Mouse (Mus musculus): ENCODE data around the gene 2410004B18Rik.
"Not testable (repeated sequence)": the region's sequence is repeated elsewhere in the genome, so short reads cannot be mapped to it uniquely, and the experiment has no call there.

2410004B18Rik gene

DNA sequence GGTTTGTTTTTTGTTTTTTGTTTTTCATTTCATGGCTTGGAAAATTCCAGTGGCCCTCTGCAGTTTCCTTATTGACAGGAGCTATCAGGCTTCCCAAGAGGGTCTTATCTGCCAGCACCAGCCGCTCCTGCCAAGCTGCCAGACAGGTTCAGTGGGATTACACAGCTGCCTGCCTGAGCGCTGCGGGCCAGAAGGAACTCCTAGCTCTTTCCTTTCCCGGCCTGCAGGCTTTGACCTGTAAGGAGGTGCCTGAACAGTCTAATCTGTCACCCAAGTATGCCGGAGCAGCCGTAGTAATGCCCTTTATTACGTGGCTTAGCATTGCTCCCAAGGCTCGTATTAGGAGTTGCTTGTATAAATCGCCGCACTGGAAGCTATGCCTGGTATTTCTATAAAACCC lies 26.7 kb downstream of the 2410004B18Rik start:
- DNase-seq (ENCODE audit: extremely low spot score), result peak; percentile 60

DNA sequence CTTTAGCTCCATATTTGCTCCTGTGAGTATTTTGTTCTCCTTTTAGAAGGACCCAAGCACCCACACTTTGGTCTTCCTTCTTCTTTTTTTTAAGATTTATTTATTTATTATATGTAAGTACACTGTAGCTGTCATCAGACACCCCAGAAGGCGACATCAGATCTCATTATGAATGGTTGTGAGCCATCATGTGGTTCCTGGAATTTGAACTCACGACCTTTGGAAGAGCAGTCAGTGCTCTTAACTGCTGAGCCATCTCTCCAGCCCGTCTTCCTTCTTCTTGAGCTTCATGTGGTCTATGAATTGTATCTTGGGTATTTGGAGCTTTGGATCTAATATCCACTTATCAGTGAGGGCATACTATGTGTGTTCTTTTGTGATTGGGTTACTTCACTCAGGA lies 27.8 kb downstream of the 2410004B18Rik start:
- not testable (repeated sequence) for DNase-seq (ENCODE audit: extremely low spot score)

DNA sequence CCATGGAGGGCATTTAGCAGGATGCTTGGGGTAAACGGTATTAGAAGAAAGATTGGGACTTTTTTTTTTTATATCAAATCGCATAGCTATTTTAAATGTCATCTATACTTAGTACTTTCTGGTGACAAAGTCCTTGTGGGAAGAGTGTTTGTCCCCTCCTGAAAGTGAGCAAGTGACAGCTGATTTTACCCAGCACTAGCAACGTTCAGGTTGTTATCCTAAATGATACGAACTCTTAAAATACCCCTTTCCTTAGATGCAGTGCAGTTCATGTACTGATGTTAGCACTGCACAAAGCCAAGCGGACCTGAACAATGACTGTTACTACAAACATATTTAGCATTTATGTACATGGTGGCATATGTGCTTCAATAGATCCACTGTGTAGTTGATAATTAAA lies 29.0 kb downstream of the 2410004B18Rik start:
- DNase-seq (ENCODE audit: extremely low spot score), result no peak

GRCm38 (mm10) chr3:145969031-145969501 lies 31.3 kb downstream of the 2410004B18Rik start:
- DNase-seq (ENCODE audit: extremely low spot score), result peak; percentile 33

GRCm38 (mm10) chr3:145971501-145971900 lies 33.7 kb downstream of the 2410004B18Rik start:
- DNase-seq (ENCODE audit: extremely low spot score), result no peak

DNA sequence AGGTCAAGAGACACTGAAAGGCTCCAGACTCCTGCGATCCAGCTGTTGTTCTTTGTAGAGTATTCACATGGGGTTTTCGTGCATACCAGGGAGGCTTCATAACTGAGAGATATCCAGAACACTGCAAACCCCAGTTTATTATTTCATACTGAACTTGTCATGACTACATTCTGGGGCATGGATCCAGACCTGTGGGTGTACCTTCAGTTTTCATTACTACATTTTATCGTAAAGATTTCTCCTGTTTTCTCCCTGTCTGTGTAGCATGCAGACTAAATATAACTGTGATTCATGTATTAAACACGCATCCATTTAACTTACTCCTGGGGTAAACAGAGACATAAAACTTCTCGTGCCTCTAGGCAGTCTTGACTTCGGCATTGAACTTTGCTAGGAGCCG lies 37.2 kb downstream of the 2410004B18Rik start:
- DNase-seq (ENCODE audit: extremely low spot score), result no peak

GRCm38 (mm10) chr3:145985333-145985925 lies 47.6 kb downstream of the 2410004B18Rik start:
- DNase-seq (ENCODE audit: extremely low spot score), result no peak

- DNase-seq (ENCODE audit: extremely low spot score), result no peak
These were observed 48.6 kb downstream of the 2410004B18Rik start for GRCm38 (mm10) chr3:145986317-145987001.

DNA sequence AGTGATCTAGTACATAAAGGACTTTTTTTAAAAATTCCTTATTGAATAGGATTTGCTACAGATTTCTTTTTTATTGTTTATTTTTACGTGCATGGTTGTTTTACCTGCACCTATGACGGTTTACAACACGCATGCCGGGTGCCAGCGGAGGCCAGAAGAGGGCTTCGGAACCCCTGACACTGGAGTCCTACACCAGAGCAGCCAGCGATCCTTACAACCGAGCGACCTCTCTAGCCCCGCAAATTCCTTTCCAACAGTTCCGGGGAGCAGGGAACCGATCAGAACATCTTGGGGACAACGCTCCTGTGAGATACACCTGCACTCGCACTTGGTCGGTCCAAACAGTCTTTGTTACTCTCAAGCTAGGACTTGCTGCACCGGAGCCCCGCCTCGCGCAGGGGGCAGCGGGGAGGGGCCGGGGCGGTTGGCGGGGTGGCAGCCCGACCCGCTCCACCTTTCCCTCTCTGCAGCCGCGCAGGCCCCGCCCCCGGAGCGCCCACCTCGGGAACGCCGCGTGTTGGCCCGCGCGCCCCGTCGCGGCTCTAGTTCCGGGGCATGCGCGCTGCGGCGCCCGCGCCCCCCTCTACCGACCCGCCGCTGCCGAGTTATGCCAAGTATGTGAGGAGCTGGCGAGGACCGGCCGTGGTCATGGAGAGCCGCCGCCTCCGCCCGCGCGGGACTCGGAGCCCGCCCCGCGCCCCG lies 49.6 kb downstream of the 2410004B18Rik start, which contains the start of gene Syde2:
Gene Syde2, plus strand, starts transcription at position 603 of the 702 bp plus-strand sequence.
- peak; percentile 85 for DNase-seq (ENCODE audit: extremely low spot score)

- DNase-seq (ENCODE audit: extremely low spot score), result peak; percentile 74
These were observed 50.3 kb downstream of the 2410004B18Rik start for GRCm38 (mm10) chr3:145987970-145988683.

DNA sequence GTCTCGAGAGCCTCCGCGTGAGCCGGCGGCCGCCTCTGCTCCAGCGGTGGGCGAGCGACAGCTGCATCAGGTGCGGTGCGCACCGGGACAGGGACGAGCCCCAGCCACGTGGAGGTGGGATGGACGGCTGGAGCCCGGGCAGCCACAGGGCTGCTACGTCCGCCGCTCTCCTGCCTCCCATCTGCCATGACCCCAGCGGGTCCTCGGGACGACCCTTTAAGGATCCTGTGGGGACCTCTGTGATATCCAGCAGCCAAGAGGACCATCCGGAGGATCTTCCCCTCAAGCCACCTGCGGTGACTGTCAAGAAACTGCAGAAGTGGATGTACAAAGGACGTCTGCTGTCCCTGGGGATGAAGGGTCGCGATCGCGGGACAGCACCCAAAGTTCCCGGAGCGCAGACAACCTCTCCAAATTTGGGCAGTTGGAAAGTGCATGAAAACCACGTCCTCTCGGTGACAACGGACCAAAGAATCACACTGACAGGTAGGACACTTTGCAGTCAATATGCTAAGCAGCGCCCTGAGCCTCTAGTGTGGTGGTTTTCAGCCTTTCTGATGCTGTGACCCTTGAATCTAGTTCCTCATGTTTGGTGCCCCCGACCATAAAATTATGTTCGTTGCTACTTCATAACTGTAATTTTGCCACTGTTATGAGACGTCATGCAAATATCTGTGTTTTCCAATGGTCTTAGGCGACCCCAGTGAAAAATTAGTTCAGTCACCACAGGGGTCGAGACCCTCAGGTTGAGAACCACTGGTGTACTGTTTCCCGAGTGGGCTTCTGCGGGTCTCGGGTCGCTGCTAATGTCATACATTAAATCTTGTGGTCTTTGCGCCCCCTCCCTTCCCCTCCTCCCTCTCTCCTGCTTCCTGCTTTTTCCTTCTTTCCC lies 51.1 kb downstream of the 2410004B18Rik start:
- no peak for DNase-seq (ENCODE audit: extremely low spot score)

DNA sequence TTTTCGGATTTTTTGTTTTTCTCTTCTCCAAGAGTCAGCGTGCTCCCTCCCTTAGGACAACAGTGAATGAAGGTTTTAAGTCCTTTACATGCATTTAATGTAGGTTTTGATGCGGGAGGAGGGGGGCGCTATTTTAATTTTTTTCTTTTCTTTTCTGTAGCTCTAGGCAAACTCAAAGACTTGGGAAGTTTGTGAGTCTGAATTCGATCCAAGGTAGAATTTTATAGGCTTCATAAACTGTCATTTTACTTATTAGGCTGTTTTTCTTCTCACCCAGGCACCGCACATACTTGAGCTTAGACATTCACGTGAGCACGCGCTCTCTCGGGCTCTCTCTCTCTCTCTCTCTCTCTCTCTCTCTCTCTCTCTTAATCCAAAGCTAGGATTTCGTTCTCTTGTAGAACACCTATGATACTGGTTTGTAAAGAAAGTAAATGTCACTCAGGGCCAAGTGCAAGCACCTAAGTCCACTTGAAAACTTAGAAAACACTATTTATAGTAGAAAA lies 51.8 kb downstream of the 2410004B18Rik start:
- DNase-seq (ENCODE audit: extremely low spot score), result peak; percentile 28

DNA sequence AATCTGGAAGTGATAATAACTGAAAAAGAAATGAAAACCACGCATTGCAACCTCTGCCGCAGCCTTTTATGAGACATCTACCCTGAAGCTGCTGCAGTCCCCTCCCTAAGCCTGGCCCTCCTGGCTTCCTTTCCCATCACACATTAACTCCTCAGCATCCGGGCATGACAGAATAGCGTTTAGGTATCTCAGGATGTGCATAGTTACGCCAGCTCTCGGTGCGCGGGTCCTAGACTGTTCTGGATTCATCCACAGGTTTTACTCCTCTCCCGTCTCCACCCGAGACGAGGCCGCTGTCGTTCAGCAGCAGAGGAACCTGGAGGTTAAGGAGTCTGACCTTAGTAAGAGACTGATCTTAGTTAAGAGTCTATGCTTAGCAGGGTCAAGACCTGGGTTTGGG lies 53.3 kb downstream of the 2410004B18Rik start:
- no peak for DNase-seq (ENCODE audit: extremely low spot score)

- DNase-seq (ENCODE audit: extremely low spot score), result no peak
These were observed 54.3 kb downstream of the 2410004B18Rik start for GRCm38 (mm10) chr3:145991976-145992730.

DNA sequence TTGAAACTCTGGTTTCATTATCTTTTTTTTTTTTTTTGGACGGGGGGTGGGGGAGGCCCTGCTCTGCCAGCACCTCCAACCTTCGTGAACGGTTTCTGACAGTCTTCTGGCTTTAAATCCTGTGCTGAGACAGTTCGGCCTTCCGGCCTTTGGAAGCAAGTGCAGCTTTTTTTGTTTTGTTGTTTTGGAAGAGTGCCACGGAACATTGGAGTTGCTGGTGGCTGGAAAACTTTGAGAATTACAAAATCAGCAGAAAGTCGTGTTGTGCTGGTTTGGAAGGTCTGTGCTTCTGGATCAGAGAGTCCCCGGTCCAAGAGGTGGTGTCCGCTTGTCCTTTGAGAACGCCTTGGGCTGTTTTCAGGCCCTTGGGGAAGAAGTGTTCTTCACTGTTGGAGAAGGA lies 55.0 kb downstream of the 2410004B18Rik start:
- DNase-seq (ENCODE audit: extremely low spot score), result no peak

GRCm38 (mm10) chr3:145993481-145994201 lies 55.8 kb downstream of the 2410004B18Rik start:
- no peak for DNase-seq (ENCODE audit: extremely low spot score)
